In the genomic region with DNA sequence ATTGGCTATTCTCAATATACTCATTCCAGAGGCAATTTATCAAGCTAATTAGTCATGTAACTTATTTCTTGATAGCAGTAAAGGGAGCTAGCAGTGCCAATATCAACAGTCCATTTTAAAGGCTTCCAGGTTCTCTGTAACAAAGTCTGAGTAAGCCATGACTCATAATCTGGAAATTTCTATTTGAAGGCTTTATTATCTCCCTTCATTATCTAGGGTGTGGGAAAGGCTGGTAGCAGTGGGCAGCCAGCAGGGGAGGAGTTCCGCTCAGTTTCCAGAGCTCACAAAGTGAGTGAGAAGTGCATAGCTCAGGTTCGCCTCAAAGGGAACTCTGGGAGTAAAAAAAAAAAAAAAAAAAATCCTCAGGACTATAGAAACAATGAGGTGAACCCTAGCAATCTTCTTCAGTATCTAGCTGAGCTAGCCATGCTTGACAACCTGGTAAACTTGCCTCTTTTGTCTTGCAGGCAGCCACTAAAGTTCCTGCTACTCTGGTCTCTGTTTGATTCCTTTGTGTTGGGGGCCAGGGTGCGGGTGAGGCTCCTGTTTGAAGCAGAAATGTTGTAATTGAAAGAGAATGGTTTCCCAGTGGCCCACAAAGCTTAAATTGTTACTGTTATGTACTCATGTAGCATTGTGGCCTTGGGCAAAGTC, we compare ENCODE assay signal across 9 mouse cellular contexts.
A peak's percentile ranks its signal among the peaks of the same experiment; 100 is the strongest.
DNase-seq lines count a peak whose midpoint lies in the region.
"Had no signal": no experiment of that assay in that cellular context is flagged by ENCODE, and none has a peak within 500 bp of the region (broad histone marks: within the 10 kb centered on the region; RNA-seq: fewer than 3 reads in every experiment).

No protein-coding gene starts in this region.

- peak; percentile 84 for DNase-seq in heart, adult 11 months
- DNase-seq in heart, adult 18-20 months, result no peak
- DNase-seq in urinary bladder, postnatal 14 days (ENCODE audit: low spot score), result peak; percentile 50
- DNase-seq in urinary bladder, postnatal 10 days (ENCODE audit: low spot score), result no peak
- peak; percentile 42 for DNase-seq in fibroblast of lung, adult 2 months (ENCODE audit: low read depth)
- DNase-seq in layer of hippocampus, adult 18-20 months (ENCODE audit: low spot score in 2 of 2), result no peak
- no peak for DNase-seq in cerebellum, adult 18-20 months
- no peak for DNase-seq in kidney, adult 8-10 months
- DNase-seq: lung, embryonic 14.5 days had no signal

Comparison
In these comparisons a context has a peak if more than half of its experiments do, and no peak if none do; other contexts are left out.
1. DNase-seq: peak in heart, adult 11 months (single experiment), urinary bladder, postnatal 14 days (single experiment) and fibroblast of lung, adult 2 months (single experiment); none in heart, adult 18-20 months (0 of 2), urinary bladder, postnatal 10 days (single experiment), layer of hippocampus, adult 18-20 months (0 of 2), cerebellum, adult 18-20 months (0 of 2) and kidney, adult 8-10 months (0 of 2).